Mouse (Mus musculus) cortical plate, adult 2 months (tissue): ENCODE data around the gene Ccdc191.

Source experiments
- CTCF ChIP-seq: fragments of 200-500 bp; IDR thresholded peaks from 2 replicates; pipeline ENCODE4 v1.5.1; 2011; ENCODE audit warnings: mild to moderate bottlenecking, control low read depth, low read length; ENCODE audit not compliant: insufficient read depth; ENCODE audit errors: extremely low read depth
- POLR2A ChIP-seq: fragments of 200-500 bp; IDR thresholded peaks from 2 replicates; pipeline ENCODE4 v1.6.1; 2011; ENCODE audit warnings: mild to moderate bottlenecking, low read length, control low read depth; ENCODE audit not compliant: insufficient read depth; ENCODE audit errors: extremely low read depth

- TF ChIP-seq POLR2A (no peak), CTCF (no peak)
Observed at GRCm38 (mm10) chr16:43940846-43941245, 51.2 kb downstream of the Ccdc191 start.
